Comparison of ENCODE assay signal across 8 mouse cellular contexts in genomic region chr9:110652963-110653654, GRCm38 (mm10). TPM values are rescaled to one million over a fixed set of nuclear protein-coding genes. Genes with fewer than 3 reads are reported as not detected.
DNase-seq lines count a peak whose midpoint lies in the region; ATAC-seq and TF ChIP-seq lines count a peak whose summit lies in the region.

No protein-coding gene starts in this region.

- H3K4me1 ChIP-seq in lung, embryonic 15.5 days = peaks cover 45% of the 10 kb centered on the region
- peaks cover 42% of the 10 kb centered on the region for H3K4me1 ChIP-seq in embryonic facial prominence, embryonic 13.5 days
- no peaks in the 10 kb centered on the region for H3K4me1 ChIP-seq in intestine, postnatal 0 days (replicated peaks; ENCODE audit: control insufficient read depth, insufficient read depth, low read length)
- peaks cover 8% of the 10 kb centered on the region; the same call in 1 of the 2 replicates for H3K4me1 ChIP-seq in neural tube, embryonic 14.5 days (ENCODE audit: control insufficient read depth, insufficient read depth, low read length)

- no peak for ATAC-seq in lung, embryonic 15.5 days (ENCODE audit: borderline replicate concordance, extremely low read depth, low FRiP score, low TSS enrichment)
- no peak for ATAC-seq in embryonic facial prominence, embryonic 13.5 days (ENCODE audit: insufficient number of reproducible peaks, insufficient read depth, low FRiP score, low TSS enrichment, low read depth)
- ATAC-seq in intestine, postnatal 0 days = no peak
- no peak for ATAC-seq in neural tube, embryonic 14.5 days (ENCODE audit: low read depth)
- ATAC-seq in activated CD4-positive, CD25-positive, alpha-beta regulatory T cell, adult 4 months = no peak

- 13% methylated on average over 14 of the region's 14 CpGs for WGBS in lung, embryonic 15.5 days
- 18% methylated on average over 14 of the region's 14 CpGs for WGBS in embryonic facial prominence, embryonic 13.5 days
- 9% methylated on average over 14 of the region's 14 CpGs for WGBS in intestine, postnatal 0 days
- WGBS in neural tube, embryonic 14.5 days = 19% methylated on average over 14 of the region's 14 CpGs

- DNase-seq in lung, postnatal 10 days = no peak
- DNase-seq in kidney, postnatal 36 days = no peak
- no peak for DNase-seq in spleen, adult 12 weeks (ENCODE audit: low spot score)

- H3K4me2 ChIP-seq in lung, embryonic 15.5 days = peak overlapping the region; percentile 97
- peak overlapping the region; percentile 99 for H3K4me2 ChIP-seq in embryonic facial prominence, embryonic 13.5 days
- H3K4me2 ChIP-seq in intestine, postnatal 0 days (replicated peaks; ENCODE audit: low read depth) = peak overlapping the region; percentile 98
- peak overlapping the region; percentile 82 for H3K4me2 ChIP-seq in neural tube, embryonic 14.5 days (ENCODE audit: low read depth, low read length)

- peak overlapping the region; percentile 94 for H3K27ac ChIP-seq in lung, embryonic 15.5 days
- H3K27ac ChIP-seq in embryonic facial prominence, embryonic 13.5 days = no peak overlapping the region
- H3K27ac ChIP-seq in intestine, postnatal 0 days (ENCODE audit: low read depth, low read length) = 0 out of 2 replicates have a peak overlapping the region, but pooled peaks have one; percentile 72
- no peak overlapping the region for H3K27ac ChIP-seq in neural tube, embryonic 14.5 days (ENCODE audit: low read depth, low read length)

- no peaks in the 10 kb centered on the region for H3K9me3 ChIP-seq in lung, embryonic 15.5 days
- H3K9me3 ChIP-seq in embryonic facial prominence, embryonic 13.5 days = no peaks in the 10 kb centered on the region
- no peaks in the 10 kb centered on the region for H3K9me3 ChIP-seq in intestine, postnatal 0 days (ENCODE audit: control insufficient read depth)
- H3K9me3 ChIP-seq in neural tube, embryonic 14.5 days (ENCODE audit: control insufficient read depth, low read length) = no peaks in the 10 kb centered on the region

- H3K36me3 ChIP-seq in lung, embryonic 15.5 days = no peaks in the 10 kb centered on the region
- H3K36me3 ChIP-seq in embryonic facial prominence, embryonic 13.5 days = no peaks in the 10 kb centered on the region
- no peaks in the 10 kb centered on the region for H3K36me3 ChIP-seq in intestine, postnatal 0 days (ENCODE audit: control insufficient read depth, insufficient read depth)
- H3K36me3 ChIP-seq in neural tube, embryonic 14.5 days (ENCODE audit: control insufficient read depth, insufficient read depth, low read length) = no peaks in the 10 kb centered on the region

- H3K27me3 ChIP-seq in lung, embryonic 15.5 days = peaks cover 24% of the 10 kb centered on the region
- H3K27me3 ChIP-seq in embryonic facial prominence, embryonic 13.5 days = peaks cover 54% of the 10 kb centered on the region
- H3K27me3 ChIP-seq in intestine, postnatal 0 days (replicated peaks; ENCODE audit: control insufficient read depth, insufficient read depth, low read length) = no peaks in the 10 kb centered on the region; the same call in 1 of the 2 replicates
- H3K27me3 ChIP-seq in neural tube, embryonic 14.5 days (ENCODE audit: control insufficient read depth, insufficient read depth, low read length) = no peaks in the 10 kb centered on the region

- TF ChIP-seq CTCF in intestine, postnatal 0 days (IDR thresholded peaks at IDR 0.05; ENCODE audit: low read depth) = no peak

- H3K4me3 ChIP-seq in lung, embryonic 15.5 days = peak overlapping the region; percentile 70
- peak overlapping the region; percentile 64 for H3K4me3 ChIP-seq in embryonic facial prominence, embryonic 13.5 days
- peak overlapping the region; percentile 69 for H3K4me3 ChIP-seq in intestine, postnatal 0 days (ENCODE audit: low read depth, low read length)
- H3K4me3 ChIP-seq in neural tube, embryonic 14.5 days (ENCODE audit: low read depth, low read length) = peak overlapping the region; percentile 47

- H3K9ac ChIP-seq in lung, embryonic 15.5 days = peak overlapping the region; percentile 66
- peak overlapping the region; percentile 72 for H3K9ac ChIP-seq in embryonic facial prominence, embryonic 13.5 days
- peak overlapping the region; percentile 62 for H3K9ac ChIP-seq in intestine, postnatal 0 days (ENCODE audit: low read depth, low read length)
- H3K9ac ChIP-seq in neural tube, embryonic 14.5 days (replicated peaks; ENCODE audit: low read depth, low read length) = peak overlapping the region; percentile 50

RNA-seq across cellular contexts. Expression of gene Nbeal2, which starts 0.9 kb away (rescaled TPM):
- 3.6 and 4.2 TPM in 2 replicates for polyA plus RNA-seq in lung, embryonic 15.5 days (2015; fragmentation: Nextera tagmentation; extraction: Ambion mirVana)
- 1.8 and 2.4 TPM in 2 replicates for polyA plus RNA-seq in embryonic facial prominence, embryonic 13.5 days (2015; fragmentation: Nextera tagmentation; extraction: Ambion mirVana)
- polyA plus RNA-seq in intestine, postnatal 0 days (2015; fragmentation: Nextera tagmentation; extraction: Ambion mirVana) = 1.0 and 1.3 TPM in 2 replicates
- polyA plus RNA-seq in neural tube, embryonic 14.5 days (2014; fragmentation: Nextera tagmentation; extraction: Ambion mirVana) = 4.8 and 5.0 TPM in 2 replicates
- polyA plus RNA-seq in activated CD4-positive, CD25-positive, alpha-beta regulatory T cell, adult 4 months (2017; shearing (Covaris generic)) = 10 to 100 TPM; 26.4 to 33.4 TPM

RNA-seq across cellular contexts. Expression of gene Ccdc12, which starts 3.2 kb away (rescaled TPM):
- 151 TPM in 2 replicates for polyA plus RNA-seq in lung, embryonic 15.5 days (2015; fragmentation: Nextera tagmentation; extraction: Ambion mirVana)
- polyA plus RNA-seq in embryonic facial prominence, embryonic 13.5 days (2015; fragmentation: Nextera tagmentation; extraction: Ambion mirVana) = 101 and 123 TPM in 2 replicates
- polyA plus RNA-seq in intestine, postnatal 0 days (2015; fragmentation: Nextera tagmentation; extraction: Ambion mirVana) = 122 and 124 TPM in 2 replicates
- polyA plus RNA-seq in neural tube, embryonic 14.5 days (2014; fragmentation: Nextera tagmentation; extraction: Ambion mirVana) = 101 and 112 TPM in 2 replicates
- 100 to 1,000 TPM; 224 to 285 TPM for polyA plus RNA-seq in activated CD4-positive, CD25-positive, alpha-beta regulatory T cell, adult 4 months (2017; shearing (Covaris generic))

RNA-seq across cellular contexts. Expression of gene Nradd, which starts 28.9 kb away (rescaled TPM):
- 51.2 and 55.6 TPM in 2 replicates for polyA plus RNA-seq in lung, embryonic 15.5 days (2015; fragmentation: Nextera tagmentation; extraction: Ambion mirVana)
- polyA plus RNA-seq in embryonic facial prominence, embryonic 13.5 days (2015; fragmentation: Nextera tagmentation; extraction: Ambion mirVana) = 77.5 and 77.8 TPM in 2 replicates
- polyA plus RNA-seq in intestine, postnatal 0 days (2015; fragmentation: Nextera tagmentation; extraction: Ambion mirVana) = 39.4 and 41.8 TPM in 2 replicates
- polyA plus RNA-seq in neural tube, embryonic 14.5 days (2014; fragmentation: Nextera tagmentation; extraction: Ambion mirVana) = 14.1 and 21.4 TPM in 2 replicates
- polyA plus RNA-seq in activated CD4-positive, CD25-positive, alpha-beta regulatory T cell, adult 4 months (2017; shearing (Covaris generic)) = 1 to 10 TPM; 2.4 to 3.4 TPM

Comparison
In these comparisons a context has a peak if more than half of its experiments do, and no peak if none do; other contexts are left out.
1. H3K27ac ChIP-seq: peak in lung, embryonic 15.5 days (single experiment) and intestine, postnatal 0 days (single experiment); none in embryonic facial prominence, embryonic 13.5 days (single experiment) and neural tube, embryonic 14.5 days (single experiment).
2. Peak in every context shown above with its lines, with median percentiles within 50 percentile points of each other: H3K4me2 ChIP-seq, H3K4me3 ChIP-seq and H3K9ac ChIP-seq.